Mouse (Mus musculus) spleen, adult 2 months (tissue): ENCODE results near the gene Zdhhc1.

Experiments
- CTCF ChIP-seq: fragments of 200-500 bp; IDR thresholded peaks from 2 replicates; pipeline ENCODE4 v1.5.1; 2011; ENCODE audit warnings: mild to moderate bottlenecking, inconsistent platforms; ENCODE audit not compliant: insufficient read depth, insufficient read length, insufficient replicate concordance; ENCODE audit errors: extremely low read depth
- POLR2A ChIP-seq: fragments of 200-500 bp; IDR thresholded peaks from 2 replicates; pipeline ENCODE4 v1.6.1; 2011; ENCODE audit warnings: low read depth, low read length, inconsistent platforms

GRCm38 (mm10) chr8:105469816-105470215 lies 26.9 kb downstream of the Zdhhc1 start:
- no peak for TF ChIP-seq CTCF
- TF ChIP-seq POLR2A = no peak
